Comparison of ENCODE assay signal across 11 mouse cellular contexts in the genomic region with DNA sequence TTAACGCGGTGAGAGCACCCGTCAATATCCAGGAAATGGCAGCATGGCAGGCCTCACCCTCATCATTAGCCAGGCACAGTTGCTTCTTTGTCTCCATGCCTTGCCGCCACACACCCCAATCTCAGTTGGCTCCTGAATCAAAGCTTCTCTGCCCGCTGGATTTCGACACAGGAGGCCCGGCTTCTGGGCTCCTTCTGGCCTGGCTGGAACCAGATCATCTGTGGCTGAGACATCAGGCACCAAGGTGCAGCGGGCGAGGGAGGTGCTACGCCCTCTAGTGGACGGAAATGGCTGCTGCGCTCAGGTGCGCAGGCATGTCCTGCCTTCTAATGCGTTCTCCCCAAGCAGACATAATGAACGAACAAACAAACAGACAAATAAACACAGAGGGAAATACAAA.
DNase-seq lines count a peak whose midpoint lies in the region; ATAC-seq and TF ChIP-seq lines count a peak whose summit lies in the region.
"Had no signal": no experiment of that assay in that cellular context is flagged by ENCODE, and none has a peak within 500 bp of the region (broad histone marks: within the 10 kb centered on the region; RNA-seq: fewer than 3 reads in every experiment).

No protein-coding gene starts in this region.

- 60% methylated on average over 15 of the region's 15 CpGs for WGBS in kidney, adult 2 months
- WGBS in midbrain, embryonic 14.5 days = 55% methylated on average over 15 of the region's 15 CpGs

- no peaks in the 10 kb centered on the region for H3K27me3 ChIP-seq in kidney, adult 2 months (replicated peaks; ENCODE audit: control insufficient read depth, insufficient read depth, low read length)
- H3K27me3 ChIP-seq in ES-Bruce4 (ENCODE audit: control insufficient read depth, insufficient read depth, low read length, poor library complexity, severe bottlenecking) = no peaks in the 10 kb centered on the region
- H3K27me3 ChIP-seq in midbrain, embryonic 14.5 days (ENCODE audit: control insufficient read depth, insufficient read depth, low read length) = no peaks in the 10 kb centered on the region
- H3K27me3 ChIP-seq: liver, embryonic 15.5 days had no signal

- no peak for ATAC-seq in midbrain, embryonic 14.5 days (ENCODE audit: low FRiP score, low TSS enrichment)

- H3K4me1 ChIP-seq in kidney, adult 2 months (ENCODE audit: control insufficient read depth, insufficient read depth, low read length) = no peaks in the 10 kb centered on the region
- H3K4me1 ChIP-seq in ES-Bruce4 (ENCODE audit: control insufficient read depth, insufficient read depth, low read length) = no peaks in the 10 kb centered on the region
- H3K4me1 ChIP-seq in embryonic fibroblast, embryonic 13.5 days (ENCODE audit: control insufficient read depth, insufficient read depth, low read length) = no peaks in the 10 kb centered on the region
- no peaks in the 10 kb centered on the region for H3K4me1 ChIP-seq in midbrain, embryonic 14.5 days (ENCODE audit: control insufficient read depth, insufficient read depth, low read length)
- H3K4me1 ChIP-seq: heart, embryonic 13.5 days; liver, embryonic 15.5 days had no signal

- no peaks in the 10 kb centered on the region for H3K9me3 ChIP-seq in ES-Bruce4 (replicated peaks; ENCODE audit: control insufficient read depth, insufficient read depth, low read length, poor library complexity, severe bottlenecking)
- no peaks in the 10 kb centered on the region for H3K9me3 ChIP-seq in midbrain, embryonic 14.5 days (ENCODE audit: control insufficient read depth, low read length)
- H3K9me3 ChIP-seq: liver, embryonic 15.5 days had no signal

- no peak overlapping the region for H3K27ac ChIP-seq in kidney, adult 2 months (ENCODE audit: insufficient read depth, low read depth, low read length)
- no peak overlapping the region for H3K27ac ChIP-seq in ES-Bruce4 (ENCODE audit: insufficient read depth, low read length)
- H3K27ac ChIP-seq in embryonic fibroblast, embryonic 13.5 days (ENCODE audit: insufficient read depth, low read length) = no peak overlapping the region
- H3K27ac ChIP-seq in midbrain, embryonic 14.5 days (replicated peaks; ENCODE audit: low read depth, low read length) = no peak overlapping the region
- H3K27ac ChIP-seq: heart, embryonic 13.5 days; liver, embryonic 15.5 days had no signal

- H3K9ac ChIP-seq in ES-Bruce4 (ENCODE audit: low read depth, poor library complexity, severe bottlenecking) = no peak overlapping the region
- no peak overlapping the region for H3K9ac ChIP-seq in midbrain, embryonic 14.5 days (replicated peaks; ENCODE audit: low read length)
- H3K9ac ChIP-seq: heart, embryonic 13.5 days; liver, embryonic 15.5 days had no signal

- no peak overlapping the region for H3K4me2 ChIP-seq in midbrain, embryonic 14.5 days (ENCODE audit: low read length)
- H3K4me2 ChIP-seq: heart, embryonic 13.5 days; liver, embryonic 15.5 days had no signal

- H3K4me3 ChIP-seq in kidney, adult 2 months (ENCODE audit: insufficient read depth, low read depth, low read length) = no peak overlapping the region
- no peak overlapping the region; the same call in 1 of the 2 replicates for H3K4me3 ChIP-seq in ES-Bruce4 (ENCODE audit: low read depth, low read length)
- no peak overlapping the region for H3K4me3 ChIP-seq in embryonic fibroblast, embryonic 13.5 days (ENCODE audit: insufficient read depth, low read length)
- H3K4me3 ChIP-seq in midbrain, embryonic 14.5 days (replicated peaks; ENCODE audit: low read depth, low read length) = no peak overlapping the region
- H3K4me3 ChIP-seq: erythroblast, embryonic 14.5 days; heart, embryonic 13.5 days; liver, embryonic 15.5 days had no signal

- peak; percentile 58 for TF ChIP-seq CTCF in kidney, adult 2 months (conservative IDR thresholded peaks at IDR 0.05; ENCODE audit: insufficient read depth, insufficient read length, low read depth, low read length)
- TF ChIP-seq CTCF in ES-Bruce4 (IDR thresholded peaks at IDR 0.05; ENCODE audit: low read depth, low read length) = peak; percentile 99
- peak; percentile 89; the same call in 1 of the 2 replicates for TF ChIP-seq CTCF in embryonic fibroblast, embryonic 13.5 days (IDR thresholded peaks at IDR 0.05; ENCODE audit: borderline replicate concordance, insufficient read depth, low read length)

- H3K36me3 ChIP-seq in kidney, adult 2 months (ENCODE audit: control insufficient read depth, insufficient read depth, low read length) = no peaks in the 10 kb centered on the region
- H3K36me3 ChIP-seq in ES-Bruce4 (ENCODE audit: control insufficient read depth, insufficient read depth, low read length, poor library complexity, severe bottlenecking) = no peaks in the 10 kb centered on the region
- no peaks in the 10 kb centered on the region for H3K36me3 ChIP-seq in midbrain, embryonic 14.5 days (ENCODE audit: control insufficient read depth, insufficient read depth, low read length)
- H3K36me3 ChIP-seq: heart, embryonic 13.5 days; liver, embryonic 15.5 days had no signal

- no peak for DNase-seq in kidney, adult 2 months
- no peak for DNase-seq in kidney, adult 9 months
- DNase-seq in 416B (ENCODE audit: low read depth) = peak; percentile 65
- no peak for DNase-seq in cerebellum, adult 18-20 months
- no peak for DNase-seq in midbrain, embryonic 14.5 days
- DNase-seq: kidney, postnatal 14 days had no signal

- TF ChIP-seq POLR2A in kidney, adult 2 months (IDR thresholded peaks at IDR 0.05; ENCODE audit: low read depth, low read length) = no peak
- no peak for TF ChIP-seq POLR2A in ES-Bruce4 (IDR thresholded peaks at IDR 0.05; ENCODE audit: insufficient read depth, low read length)
- no peak for TF ChIP-seq POLR2A in embryonic fibroblast, embryonic 13.5 days (IDR thresholded peaks at IDR 0.05; ENCODE audit: low read depth, low read length)

- no peak for TF ChIP-seq EP300 in ES-Bruce4 (IDR thresholded peaks at IDR 0.05; ENCODE audit: insufficient read depth, low read depth, low read length)
